Mouse (Mus musculus) embryo, embryonic 11 days (tissue): ENCODE results near the gene Rfx7.

ENCODE experiments used
- DNase-seq: peaks from one replicate; pipeline ENCODE4 v3.0.0-alpha.2; 2015

Rfx7 gene

GRCm38 (mm10) chr9:72531996-72532380 lies at the start of gene Rfx7:
TSS of gene Rfx7 (plus strand) at chr9:72532240.
- DNase-seq, result peak; percentile 91

GRCm38 (mm10) chr9:72488523-72488922 lies 43.5 kb upstream of the Rfx7 start:
- DNase-seq, result no peak

GRCm38 (mm10) chr9:72489131-72489530 lies 42.9 kb upstream of the Rfx7 start:
- no peak for DNase-seq

GRCm38 (mm10) chr9:72491559-72492193 lies 40.4 kb upstream of the Rfx7 start:
- peak; percentile 95 for DNase-seq

GRCm38 (mm10) chr9:72492194-72492565 lies 39.9 kb upstream of the Rfx7 start, which contains the start of gene Tex9:
TSS of gene Tex9 (minus strand) at chr9:72492212.
- no peak for DNase-seq

GRCm38 (mm10) chr9:72493465-72493864 lies 38.6 kb upstream of the Rfx7 start:
- DNase-seq, result no peak

- DNase-seq, result no peak
These were observed 37.9 kb upstream of the Rfx7 start for GRCm38 (mm10) chr9:72493984-72494685.

GRCm38 (mm10) chr9:72496691-72497090 lies 35.3 kb upstream of the Rfx7 start:
- no peak for DNase-seq

GRCm38 (mm10) chr9:72497171-72497570 lies 34.9 kb upstream of the Rfx7 start:
- no peak for DNase-seq

- no peak for DNase-seq
These were observed 19.6 kb upstream of the Rfx7 start for GRCm38 (mm10) chr9:72512229-72512981.

GRCm38 (mm10) chr9:72515366-72515765 lies 16.7 kb upstream of the Rfx7 start:
- DNase-seq, result no peak

GRCm38 (mm10) chr9:72519246-72519645 lies 12.8 kb upstream of the Rfx7 start:
- no peak for DNase-seq

GRCm38 (mm10) chr9:72520849-72521248 lies 11.2 kb upstream of the Rfx7 start:
- DNase-seq, result no peak

- DNase-seq, result no peak
These were observed 5.9 kb upstream of the Rfx7 start for GRCm38 (mm10) chr9:72526091-72526490.

- DNase-seq, result peak; percentile 95
These were observed 1.8 kb upstream of the Rfx7 start for GRCm38 (mm10) chr9:72530237-72530636.

- DNase-seq, result no peak
These were observed 1.2 kb upstream of the Rfx7 start for GRCm38 (mm10) chr9:72530824-72531223.

- peak; percentile 92 for DNase-seq
These were observed 597 bp upstream of the Rfx7 start for GRCm38 (mm10) chr9:72531291-72531995.

GRCm38 (mm10) chr9:72532381-72533088 lies 495 bp downstream of the Rfx7 start:
- peak; percentile 78 for DNase-seq

GRCm38 (mm10) chr9:72533089-72533415 lies 1.0 kb downstream of the Rfx7 start:
- peak; percentile 64 for DNase-seq

GRCm38 (mm10) chr9:72534985-72535384 lies 2.9 kb downstream of the Rfx7 start:
- DNase-seq, result no peak

GRCm38 (mm10) chr9:72535394-72535793 lies 3.4 kb downstream of the Rfx7 start:
- DNase-seq, result no peak

- no peak for DNase-seq
These were observed 5.0 kb downstream of the Rfx7 start for GRCm38 (mm10) chr9:72537086-72537485.

GRCm38 (mm10) chr9:72543590-72543989 lies 11.6 kb downstream of the Rfx7 start:
- no peak for DNase-seq
